Mouse (Mus musculus): ENCODE data around the gene Chchd10. TPM values are rescaled to one million over a fixed set of nuclear protein-coding genes. Genes with fewer than 3 reads are reported as not detected.

The Chchd10 gene
- polyA plus RNA-seq, 1 experiment from 2014 or later, result 117 TPM

GRCm38 (mm10) chr10:75940520-75940919, 7.6 kb downstream of the Chchd10 start, which contains the start of gene Gm867:
TSS of gene Gm867 (minus strand) at chr10:75940672.
- peak within 1 kb of the TSS; percentile 71 for H3K4me3 ChIP-seq (replicated peaks)
- peak within 1 kb of the TSS; percentile 93 for H3K27ac ChIP-seq (replicated peaks)
- 79% methylated on average over 5 of the region's 5 CpGs for WGBS (ENCODE audit: insufficient replicate concordance)
- H3K36me3 ChIP-seq (replicated peaks), result peaks cover 15% of the 10 kb centered on the region
- H3K27me3 ChIP-seq, result 0 out of 2 replicates have a peak, but pooled peaks cover 7% of the 10 kb centered on the region
- peaks cover 59% of the 10 kb centered on the region for H3K4me1 ChIP-seq (replicated peaks)
- no peaks in the 10 kb centered on the region for H3K9me3 ChIP-seq (replicated peaks)
- no peak for ATAC-seq (ENCODE audit: insufficient read depth)
- H3K4me2 ChIP-seq, result peak within 1 kb of the TSS; percentile 97
- peak within 1 kb of the TSS; percentile 77 for H3K9ac ChIP-seq

DNA sequence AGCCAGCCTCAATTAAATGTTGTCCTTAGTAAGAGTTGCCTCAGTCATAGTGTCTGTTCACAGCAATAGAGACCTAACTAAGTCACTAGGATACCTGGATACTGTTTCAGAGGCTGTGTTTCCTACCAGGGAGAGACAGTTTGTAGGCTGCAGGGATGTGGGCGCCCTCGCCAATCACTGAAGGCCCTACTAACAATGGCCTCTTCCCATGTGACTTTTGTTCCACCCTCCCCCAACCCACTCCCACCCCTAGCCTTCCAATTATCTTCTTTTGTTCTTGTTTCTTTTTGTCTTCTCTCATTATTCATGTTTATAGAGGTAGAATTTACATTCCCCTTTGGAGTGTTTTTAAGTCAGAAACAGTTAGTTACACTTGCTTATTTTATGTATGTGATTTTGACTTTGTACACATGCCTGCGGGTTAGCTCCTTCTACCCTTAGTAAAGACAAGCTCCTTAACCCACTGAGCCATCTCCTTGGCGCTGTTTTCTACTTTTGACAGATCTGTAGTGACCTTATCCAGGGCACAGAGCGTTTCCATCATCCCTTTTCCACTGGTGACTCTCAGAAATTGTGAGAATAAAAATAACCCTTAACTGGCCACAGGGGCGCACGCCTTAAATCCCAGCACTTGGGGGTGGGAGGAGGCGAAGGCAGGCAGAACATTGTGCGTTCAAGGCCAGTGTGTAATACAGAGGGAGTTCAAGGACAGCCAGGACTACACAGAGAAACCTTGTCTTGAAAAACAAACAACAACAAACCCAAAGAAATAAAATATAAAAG, 8.3 kb downstream of the Chchd10 start:
- Histone ChIP-seq H3K27ac (replicated peaks) (peak overlapping the region; percentile 93), H3K4me3 (replicated peaks) (no peak overlapping the region), H3K4me2 (0 out of 2 replicates have a peak overlapping the region, but pooled peaks have one; percentile 97), H3K4me1 (replicated peaks) (peaks cover 52% of the 10 kb centered on the region), H3K9ac (peak overlapping the region; percentile 77; the same call in 1 of the 2 replicates), H3K27me3 (0 out of 2 replicates have a peak, but pooled peaks cover 9% of the 10 kb centered on the region), H3K36me3 (replicated peaks) (peaks cover 15% of the 10 kb centered on the region), H3K9me3 (replicated peaks) (no peaks in the 10 kb centered on the region)
- 72% methylated on average over 9 of the region's 9 CpGs for whole genome bisulfite sequencing (ENCODE audit: insufficient replicate concordance)
- no peak for ATAC-seq (ENCODE audit: insufficient read depth)

DNA sequence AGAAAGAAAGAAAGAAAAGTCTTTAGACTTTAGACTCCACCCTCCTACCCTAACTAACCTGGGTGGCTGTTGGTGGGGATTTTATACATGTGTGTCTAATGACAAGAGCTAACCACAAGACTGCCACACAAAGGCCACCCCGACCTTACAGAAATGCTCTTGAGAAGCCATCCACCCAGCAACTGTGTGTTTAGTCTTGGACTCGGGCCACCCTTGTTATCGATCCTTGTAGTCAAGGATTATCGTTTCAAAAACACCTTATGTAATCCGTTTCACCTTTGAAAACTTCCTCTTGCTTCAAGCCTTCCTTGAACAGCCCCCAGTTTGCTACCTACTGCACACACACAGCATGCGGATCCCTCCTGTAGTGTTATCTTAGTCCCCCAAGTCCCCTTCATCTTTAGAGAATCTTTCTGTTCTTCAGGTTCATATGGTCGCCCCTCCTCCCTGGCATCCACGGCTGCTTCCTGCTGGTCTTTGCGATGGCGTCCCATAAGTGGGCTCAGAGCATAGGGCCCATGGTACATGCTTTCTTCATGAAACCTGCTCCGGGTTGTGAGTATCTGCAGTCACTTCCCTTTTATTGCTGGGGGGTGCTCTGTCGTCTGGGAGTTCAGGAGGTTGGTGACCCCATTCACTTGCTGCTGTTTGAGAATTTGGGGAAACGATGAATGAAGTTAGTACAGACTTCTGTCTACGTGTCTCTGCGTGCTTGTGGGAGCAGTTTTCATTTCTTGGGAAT, 10.0 kb downstream of the Chchd10 start, which contains the start of gene Vpreb3:
TSS of gene Vpreb3 (plus strand) at position 322 of the 742 bp plus-strand sequence.
- Histone ChIP-seq H3K4me3 (replicated peaks) (no peak within 1 kb of the TSS), H3K9ac (no peak within 1 kb of the TSS), H3K4me1 (replicated peaks) (peaks cover 35% of the 10 kb centered on the region), H3K27me3 (peaks cover 18% of the 10 kb centered on the region; the same call in 1 of the 2 replicates), H3K9me3 (replicated peaks) (no peaks in the 10 kb centered on the region), H3K4me2 (no peak within 1 kb of the TSS), H3K27ac (replicated peaks) (no peak within 1 kb of the TSS), H3K36me3 (replicated peaks) (0 out of 2 replicates have a peak, but pooled peaks cover 2% of the 10 kb centered on the region)
- ATAC-seq (ENCODE audit: insufficient read depth), result no peak
- WGBS (ENCODE audit: insufficient replicate concordance), result 56% methylated on average over 15 of the region's 15 CpGs

DNA sequence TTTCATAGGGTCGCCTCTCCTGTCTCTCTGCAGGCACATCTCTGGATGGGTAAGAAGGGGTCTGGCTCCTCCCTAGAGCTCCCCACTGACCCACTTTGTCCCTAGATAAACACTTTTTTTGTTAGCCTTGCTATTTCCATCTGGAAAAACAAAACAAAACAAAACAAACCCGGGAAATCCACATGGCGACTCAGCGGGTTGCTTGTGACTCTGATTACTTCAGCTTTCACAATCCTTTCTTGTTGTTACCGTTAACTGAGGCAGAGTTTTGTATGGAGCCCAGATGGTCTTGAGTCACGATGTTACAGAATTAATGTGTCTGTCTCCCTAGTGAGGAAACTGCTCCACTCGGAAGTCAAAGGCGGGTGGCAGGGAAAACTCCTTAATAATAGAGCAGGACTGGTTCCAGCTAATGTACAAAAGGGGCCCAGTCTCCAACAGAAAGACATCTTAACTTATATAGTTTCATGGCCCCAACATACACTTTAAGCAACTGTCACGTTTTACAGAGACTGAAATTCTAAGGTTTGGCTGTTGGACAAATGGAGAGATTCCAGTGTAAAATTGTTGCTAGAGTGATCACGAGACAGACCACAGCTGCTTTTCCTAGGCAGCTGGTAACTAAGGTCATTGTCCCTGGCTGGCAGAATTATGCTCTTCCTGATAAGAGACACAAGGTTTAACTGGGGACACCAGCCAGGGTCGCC, 11.3 kb downstream of the Chchd10 start:
- Histone ChIP-seq H3K36me3 (replicated peaks) (no peaks in the 10 kb centered on the region), H3K4me3 (replicated peaks) (no peak overlapping the region), H3K27me3 (peaks cover 31% of the 10 kb centered on the region), H3K4me2 (no peak overlapping the region), H3K9me3 (replicated peaks) (no peaks in the 10 kb centered on the region), H3K4me1 (replicated peaks) (peaks cover 26% of the 10 kb centered on the region), H3K9ac (no peak overlapping the region), H3K27ac (replicated peaks) (no peak overlapping the region)
- no peak for ATAC-seq (ENCODE audit: insufficient read depth)
- 46% methylated on average over 11 of the region's 11 CpGs for WGBS (ENCODE audit: insufficient replicate concordance)

- no peak overlapping the region for H3K4me3 ChIP-seq (replicated peaks)
- no peaks in the 10 kb centered on the region for H3K9me3 ChIP-seq (replicated peaks)
- WGBS (ENCODE audit: insufficient replicate concordance), result 67% methylated on average over 7 of the region's 7 CpGs
- H3K9ac ChIP-seq, result no peak overlapping the region
- peaks cover 41% of the 10 kb centered on the region for H3K27me3 ChIP-seq
- H3K27ac ChIP-seq (replicated peaks), result no peak overlapping the region
- no peaks in the 10 kb centered on the region for H3K36me3 ChIP-seq (replicated peaks)
- no peak overlapping the region for H3K4me2 ChIP-seq
- H3K4me1 ChIP-seq (replicated peaks), result peaks cover 17% of the 10 kb centered on the region
- no peak for ATAC-seq (ENCODE audit: insufficient read depth)
Observed at GRCm38 (mm10) chr10:75945213-75945612, 12.3 kb downstream of the Chchd10 start.

DNA sequence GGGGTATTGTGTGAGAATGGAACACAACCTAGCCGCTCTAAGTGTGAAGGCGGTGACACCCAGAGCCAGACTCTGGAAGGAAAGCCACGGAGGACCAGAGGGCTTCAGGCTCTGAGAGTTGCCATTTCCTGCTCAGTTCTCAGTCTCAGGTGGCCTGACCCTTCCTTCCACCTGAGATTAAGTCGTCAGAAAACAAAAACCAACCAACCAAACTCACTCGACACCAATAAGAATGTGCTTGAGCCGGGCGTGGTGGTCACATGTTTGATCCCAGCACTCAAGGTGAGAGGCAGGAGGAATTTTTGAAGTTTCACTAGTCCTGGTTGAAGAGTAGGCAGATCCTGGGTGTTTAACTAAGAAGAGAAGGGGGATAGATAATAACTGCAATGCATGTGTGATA, 13.0 kb downstream of the Chchd10 start:
- H3K27me3 ChIP-seq, result peaks cover 48% of the 10 kb centered on the region
- H3K9ac ChIP-seq, result no peak overlapping the region
- H3K4me2 ChIP-seq, result no peak overlapping the region
- no peak overlapping the region for H3K4me3 ChIP-seq (replicated peaks)
- no peak overlapping the region for H3K27ac ChIP-seq (replicated peaks)
- ATAC-seq (ENCODE audit: insufficient read depth), result no peak
- H3K36me3 ChIP-seq (replicated peaks), result no peaks in the 10 kb centered on the region
- H3K4me1 ChIP-seq (replicated peaks), result peaks cover 12% of the 10 kb centered on the region
- H3K9me3 ChIP-seq (replicated peaks), result no peaks in the 10 kb centered on the region
- WGBS (ENCODE audit: insufficient replicate concordance), result 69% methylated on average over 7 of the region's 7 CpGs

DNA sequence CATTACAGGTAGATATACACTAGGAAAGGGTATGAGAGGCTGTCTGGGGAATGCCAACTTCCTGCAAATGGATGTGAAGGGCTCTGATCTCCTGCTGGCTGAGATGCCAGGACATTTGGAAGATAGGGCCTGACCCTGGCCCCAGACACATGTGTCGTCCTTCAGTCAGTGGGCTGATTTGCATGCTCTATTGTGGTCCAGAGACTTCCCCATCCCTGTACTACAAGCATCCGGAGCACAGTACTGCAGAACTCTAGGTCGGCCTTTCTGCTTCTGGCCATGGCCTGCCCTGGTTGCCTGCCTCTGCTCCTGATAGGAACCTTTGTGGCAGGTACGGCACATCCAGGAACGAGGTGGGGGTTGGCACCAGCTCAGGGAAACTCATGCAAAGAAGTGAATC, 15.1 kb downstream of the Chchd10 start:
- WGBS (ENCODE audit: insufficient replicate concordance), result 46% methylated on average over 5 of the region's 5 CpGs
- no peak overlapping the region for H3K4me3 ChIP-seq (replicated peaks)
- H3K9ac ChIP-seq, result no peak overlapping the region
- no peak overlapping the region for H3K27ac ChIP-seq (replicated peaks)
- no peak overlapping the region for H3K4me2 ChIP-seq
- no peaks in the 10 kb centered on the region for H3K36me3 ChIP-seq (replicated peaks)
- no peak for ATAC-seq (ENCODE audit: insufficient read depth)
- H3K27me3 ChIP-seq, result peaks cover 64% of the 10 kb centered on the region
- peaks cover 12% of the 10 kb centered on the region for H3K4me1 ChIP-seq (replicated peaks)
- no peaks in the 10 kb centered on the region for H3K9me3 ChIP-seq (replicated peaks)

DNA sequence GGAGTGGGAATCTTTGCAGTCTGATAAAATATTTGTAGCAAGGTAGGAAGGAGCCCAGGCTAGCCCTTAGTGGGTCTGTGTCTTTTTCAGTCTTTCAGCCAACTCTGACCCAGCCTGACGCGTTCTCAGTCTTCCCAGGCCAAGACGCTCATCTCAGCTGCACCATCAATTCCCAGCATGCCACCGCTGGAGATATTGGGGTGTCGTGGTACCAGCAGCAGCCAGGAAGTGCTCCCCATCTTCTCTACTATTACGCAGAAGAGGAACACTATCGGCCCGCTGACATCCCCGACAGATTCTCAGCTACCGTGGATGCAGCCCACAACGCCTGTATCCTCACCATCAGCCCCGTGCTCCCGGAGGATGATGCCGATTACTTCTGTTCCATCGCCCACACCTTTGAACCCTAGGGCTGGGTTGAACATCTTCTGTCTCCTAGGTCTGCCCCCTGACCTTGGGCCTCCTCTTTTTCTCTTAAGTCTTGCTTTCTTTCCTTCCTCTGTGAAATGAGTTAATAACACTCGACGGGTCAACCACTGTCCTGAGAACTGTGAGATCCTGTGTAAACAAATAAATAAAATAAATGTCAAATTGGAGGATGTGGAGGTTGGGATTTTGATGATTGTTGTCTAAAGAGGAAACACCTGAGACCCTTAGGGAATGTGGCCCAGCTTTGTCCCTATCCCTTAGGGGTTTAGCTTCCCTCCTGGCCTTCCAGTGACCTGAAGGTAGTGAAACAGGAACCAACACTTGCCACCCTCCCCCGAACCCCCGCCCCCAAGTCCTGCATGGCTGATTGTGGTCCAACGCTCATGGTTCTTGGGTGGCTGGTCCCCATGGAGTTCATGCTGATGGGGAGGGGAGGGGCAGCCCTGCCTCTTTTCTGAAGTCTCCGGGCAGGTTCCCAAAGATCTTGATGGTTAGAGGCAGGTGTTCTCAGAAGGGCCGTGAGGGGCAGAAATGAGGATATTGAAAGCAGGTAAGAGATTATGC, 16.4 kb downstream of the Chchd10 start:
- WGBS (ENCODE audit: insufficient replicate concordance), result 66% methylated on average over 22 of the region's 22 CpGs

DNA sequence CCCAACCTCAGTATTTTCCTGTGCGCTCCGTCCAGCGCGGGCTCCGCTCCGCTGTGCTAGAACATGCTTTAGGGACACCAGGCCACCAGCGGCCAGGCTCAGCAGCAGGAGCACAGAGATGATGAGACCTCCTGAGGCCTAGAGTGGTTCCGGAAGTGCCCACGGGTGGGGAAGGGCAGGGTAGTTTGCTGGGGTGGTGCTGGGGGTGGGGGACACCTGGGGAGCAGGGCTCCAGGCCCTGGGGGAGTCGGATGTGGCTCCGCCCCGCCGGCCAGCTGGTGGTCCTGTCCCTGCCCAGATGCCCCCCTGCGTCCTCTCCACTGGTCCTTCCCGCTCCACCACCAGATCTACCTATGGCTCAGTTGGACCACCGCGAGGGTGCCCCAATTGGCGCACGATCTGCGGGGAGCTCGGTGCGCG, 17.9 kb downstream of the Chchd10 start:
- peaks cover 75% of the 10 kb centered on the region for H3K27me3 ChIP-seq
- H3K4me2 ChIP-seq, result peak overlapping the region; percentile 65
- 3% methylated on average over 19 of the region's 23 CpGs for WGBS (ENCODE audit: insufficient replicate concordance)
- H3K4me3 ChIP-seq (replicated peaks), result peak overlapping the region; percentile 49
- no peaks in the 10 kb centered on the region for H3K9me3 ChIP-seq (replicated peaks)
- H3K27ac ChIP-seq (replicated peaks), result no peak overlapping the region
- ATAC-seq (ENCODE audit: insufficient read depth), result peak; percentile 31
- H3K36me3 ChIP-seq (replicated peaks), result no peaks in the 10 kb centered on the region
- H3K4me1 ChIP-seq (replicated peaks), result peaks cover 13% of the 10 kb centered on the region
- no peak overlapping the region for H3K9ac ChIP-seq

More for the DNA sequence above, 16.4 kb downstream of the Chchd10 start:
- Histone ChIP-seq H3K27ac (replicated peaks) (no peak overlapping the region), H3K4me2 (no peak overlapping the region), H3K9me3 (replicated peaks) (no peaks in the 10 kb centered on the region), H3K27me3 (peaks cover 77% of the 10 kb centered on the region), H3K9ac (no peak overlapping the region), H3K36me3 (replicated peaks) (no peaks in the 10 kb centered on the region), H3K4me1 (replicated peaks) (peaks cover 13% of the 10 kb centered on the region), H3K4me3 (replicated peaks) (no peak overlapping the region)
- ATAC-seq (ENCODE audit: insufficient read depth), result no peak

Measured in liver, embryonic 15.5 days (tissue).